Mouse (Mus musculus) gastrocnemius, adult 18-20 months (tissue): Measurements from ENCODE around the gene Hmga2. TPM values are rescaled to one million over a fixed set of nuclear protein-coding genes. Genes with fewer than 3 reads are reported as not detected.
"Not testable (repeated sequence)": the region's sequence is repeated elsewhere in the genome, so short reads cannot be mapped to it uniquely, and the experiment has no call there.

Source experiments
- DNase-seq: peaks from one replicate; pipeline ENCODE4 v3.0.0; 2021; ENCODE audit warnings: low spot score
- microRNA-seq: library from miRNA; unstranded; fragments of <30 nt; microRNA quantifications from one replicate; pipeline ENCODE4 v1.2.0, GENCODE M21; 2021
- total RNA-seq, 2 experiments: library from RNA; stranded (reverse); gene quantifications; 2 replicates each; pipeline ENCODE4 v1.2.3; 2021

Gene Hmga2
- total RNA-seq, 2 experiments from 2014 or later, result 0.09 to 0.12 TPM

- no peak for DNase-seq
Measured at GRCm38 (mm10) chr10:120344558-120345318, 131.5 kb downstream of the Hmga2 start.

- DNase-seq, result not testable (repeated sequence)
Measured at GRCm38 (mm10) chr10:120339906-120340305, 136.4 kb downstream of the Hmga2 start.

- DNase-seq, result no peak
Measured at GRCm38 (mm10) chr10:120339324-120339723, 136.9 kb downstream of the Hmga2 start.

- DNase-seq, result no peak
Measured at GRCm38 (mm10) chr10:120338841-120339240, 137.4 kb downstream of the Hmga2 start.

GRCm38 (mm10) chr10:120338431-120338830 lies 137.8 kb downstream of the Hmga2 start:
- DNase-seq, result not testable (repeated sequence)

- no peak for DNase-seq
Measured at GRCm38 (mm10) chr10:120327946-120328345, 148.3 kb downstream of the Hmga2 start.

- DNase-seq, result no peak
Measured at GRCm38 (mm10) chr10:120323584-120324203, 152.6 kb downstream of the Hmga2 start.

GRCm38 (mm10) chr10:120322815-120323214 lies 153.5 kb downstream of the Hmga2 start:
- no peak for DNase-seq

- DNase-seq, result no peak
Measured at GRCm38 (mm10) chr10:120319614-120320013, 156.7 kb downstream of the Hmga2 start.

Small RNA genes within 50 kb of the gene (microRNA-seq; reads per million reads assigned to microRNA genes)
- gene Mir763, result not detected

Other genes with a start within 250 kb of the Hmga2 start
- gene Llph, start 249.4 kb downstream of the Hmga2 start, total RNA-seq, result 10 to 100 TPM; 15.9 to 17.3 TPM